Mouse (Mus musculus): ENCODE results near the gene Cyp46a1.

The Cyp46a1 gene

DNA sequence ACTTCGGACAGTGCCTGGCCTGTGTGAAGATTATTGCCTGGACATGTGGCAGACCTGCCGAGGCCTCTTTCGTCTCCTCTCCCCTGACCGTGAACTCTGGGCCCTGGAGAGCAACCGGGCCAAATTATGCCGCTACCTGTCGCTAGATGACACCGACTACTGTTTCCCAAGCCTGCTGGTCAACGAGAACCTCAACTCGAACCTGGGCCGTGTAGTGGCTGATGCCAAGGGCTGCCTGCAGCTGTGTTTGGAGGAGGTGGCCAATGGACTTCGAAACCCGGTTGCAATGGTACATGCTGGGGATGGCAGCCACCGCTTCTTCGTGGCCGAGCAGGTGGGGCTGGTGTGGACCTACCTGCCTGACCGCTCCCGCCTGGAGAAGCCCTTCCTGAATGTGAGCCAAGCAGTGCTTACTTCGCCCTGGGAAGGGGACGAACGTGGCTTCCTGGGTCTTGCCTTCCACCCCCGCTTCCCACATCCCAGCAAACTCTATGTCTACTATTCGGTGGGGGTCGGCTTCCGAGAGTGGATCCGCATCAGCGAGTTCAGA, 22.4 kb upstream of the Cyp46a1 start:
- DNase-seq, result no peak

DNA sequence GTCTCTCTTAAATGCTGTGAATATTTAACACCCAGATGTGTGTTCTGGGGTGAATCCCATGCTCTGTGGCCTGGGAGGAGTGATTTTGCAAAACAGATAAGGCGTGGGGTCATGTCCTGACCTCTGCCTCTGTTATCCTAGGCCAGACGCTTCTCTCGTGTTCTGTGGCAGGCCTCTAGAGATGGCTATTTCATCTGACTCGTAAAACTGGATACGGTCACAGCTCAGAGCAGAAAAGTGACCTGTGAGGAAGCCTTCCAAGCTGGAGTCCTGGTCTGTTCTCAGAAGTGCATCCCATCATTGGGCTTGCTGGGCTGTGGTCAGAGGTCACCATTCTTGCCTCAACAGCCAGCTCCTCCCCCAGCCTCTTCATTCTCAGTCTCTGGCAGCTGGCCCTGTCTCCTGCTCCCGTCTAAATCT, 21.7 kb upstream of the Cyp46a1 start:
- DNase-seq, result peak in 1 of 2 experiments; percentile 66

DNA sequence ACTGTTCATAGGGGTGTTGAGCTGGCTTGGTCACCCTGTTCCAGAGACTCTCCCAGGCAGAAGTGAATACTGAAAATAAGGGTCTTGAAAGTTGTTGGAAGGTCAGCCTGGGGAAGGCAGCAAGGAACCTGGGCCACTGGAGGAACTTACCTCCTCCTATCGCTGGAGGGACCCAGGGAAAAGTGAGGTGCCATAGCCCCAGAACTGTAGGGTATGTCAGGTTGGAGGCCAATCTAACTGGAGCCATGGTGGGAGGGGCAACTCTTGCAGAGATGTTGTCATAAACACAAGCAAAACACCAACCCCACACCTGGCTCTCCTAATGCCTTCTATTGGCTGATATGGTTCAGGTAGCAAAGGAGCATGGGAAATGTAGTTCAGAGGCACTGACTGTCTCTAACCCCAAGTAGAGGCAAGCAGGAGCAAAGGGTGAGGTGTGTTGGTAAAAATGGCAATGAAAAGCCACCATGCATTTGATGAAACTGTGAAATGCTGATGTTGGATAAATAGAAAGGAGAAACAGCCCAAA, 20.9 kb upstream of the Cyp46a1 start:
- no peak for DNase-seq

DNA sequence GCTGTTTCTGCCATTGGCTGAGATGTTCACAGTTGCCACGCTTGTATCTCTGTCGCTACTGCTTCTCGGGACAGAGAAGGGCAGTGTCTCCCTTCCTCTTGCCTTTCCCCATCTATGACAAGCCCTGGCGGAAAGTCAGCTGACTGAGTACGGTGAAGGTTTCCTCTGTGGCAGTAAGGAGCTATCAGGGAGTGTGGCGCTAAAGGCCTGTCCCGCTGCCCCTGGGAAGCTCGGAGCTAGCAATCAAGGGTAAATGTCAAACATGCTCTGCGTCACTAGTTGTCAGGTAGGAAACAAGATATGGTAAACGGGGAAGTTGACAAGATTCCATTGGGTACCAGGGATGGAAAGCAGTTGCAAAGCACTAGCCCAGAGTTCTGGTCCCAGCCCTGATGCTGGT, 18.4 kb upstream of the Cyp46a1 start:
- no peak for DNase-seq

DNA sequence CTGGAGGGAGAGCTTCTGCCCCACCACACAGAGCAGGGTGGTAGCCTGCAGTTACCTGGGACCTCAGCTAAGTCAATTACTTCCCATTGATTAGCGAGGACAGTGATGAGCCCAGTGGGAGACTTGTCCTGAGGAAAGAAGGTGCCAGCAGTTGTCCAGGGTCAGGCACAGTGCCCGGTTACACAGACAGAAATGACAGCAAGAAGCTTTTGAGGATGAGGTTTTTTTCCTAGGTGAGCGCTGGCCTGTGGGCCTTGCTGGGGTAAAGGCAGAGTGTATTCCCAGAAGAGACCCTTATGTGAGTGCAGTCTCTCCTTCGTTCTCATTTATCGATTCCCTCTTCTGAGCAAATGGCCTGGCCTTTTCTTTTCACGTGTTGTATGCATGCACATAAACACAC, 17.5 kb upstream of the Cyp46a1 start:
- DNase-seq, result no peak

DNA sequence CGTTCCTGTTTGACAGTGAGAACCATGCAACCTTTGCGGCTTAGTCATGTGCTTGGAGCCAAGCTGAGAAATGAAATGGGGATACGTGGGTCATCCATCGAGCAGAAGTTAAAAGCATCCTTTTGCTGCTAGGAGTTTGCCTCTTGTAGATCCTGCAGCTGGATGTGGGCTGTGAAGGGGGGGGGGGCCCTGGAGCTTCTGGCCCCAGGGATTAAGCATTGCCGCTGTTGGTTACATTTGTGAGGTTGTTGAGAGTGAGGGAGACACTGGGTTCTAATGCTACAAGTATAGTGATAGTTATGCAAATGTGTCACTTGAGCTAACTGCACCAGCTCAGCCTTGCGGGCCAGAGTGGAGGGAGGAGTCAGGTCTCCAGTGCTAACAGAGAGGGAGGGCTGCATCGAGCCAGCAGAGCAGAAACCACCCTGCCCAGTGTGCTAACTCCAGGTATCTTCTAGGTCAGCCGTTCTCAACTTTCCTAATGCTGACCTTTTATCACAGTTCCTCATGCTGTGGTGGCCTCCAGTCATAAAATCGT, 16.9 kb upstream of the Cyp46a1 start:
- no peak for DNase-seq

DNA sequence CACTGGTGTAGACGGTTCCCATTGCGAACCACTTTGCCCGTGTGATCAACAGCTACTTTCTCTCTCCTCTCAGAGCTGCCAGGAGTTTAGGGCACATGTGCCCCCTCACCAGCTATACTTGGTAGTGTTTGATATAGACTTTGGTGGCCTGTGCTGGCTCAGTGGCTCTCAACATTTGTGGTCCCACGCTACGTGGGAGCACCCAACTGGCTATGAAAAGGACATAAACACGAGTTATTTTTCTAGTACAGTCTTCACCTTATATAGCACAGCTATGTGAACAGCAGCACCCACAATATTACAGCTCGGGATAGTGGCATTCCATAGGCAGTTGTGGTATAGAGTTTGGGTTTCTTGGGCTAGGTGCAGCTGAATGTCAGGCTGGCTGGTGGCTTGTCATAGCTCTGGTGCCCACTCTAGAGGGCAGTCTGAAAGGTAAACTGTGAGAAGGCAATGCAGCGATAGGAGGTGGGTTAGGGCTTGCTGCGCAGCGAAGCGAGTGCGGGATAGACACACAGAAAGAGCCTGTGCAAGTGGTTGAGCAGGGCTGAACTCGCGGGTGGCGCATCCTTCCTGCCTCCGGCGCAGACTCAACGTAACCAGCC, 16.3 kb upstream of the Cyp46a1 start:
- DNase-seq, result no peak

DNA sequence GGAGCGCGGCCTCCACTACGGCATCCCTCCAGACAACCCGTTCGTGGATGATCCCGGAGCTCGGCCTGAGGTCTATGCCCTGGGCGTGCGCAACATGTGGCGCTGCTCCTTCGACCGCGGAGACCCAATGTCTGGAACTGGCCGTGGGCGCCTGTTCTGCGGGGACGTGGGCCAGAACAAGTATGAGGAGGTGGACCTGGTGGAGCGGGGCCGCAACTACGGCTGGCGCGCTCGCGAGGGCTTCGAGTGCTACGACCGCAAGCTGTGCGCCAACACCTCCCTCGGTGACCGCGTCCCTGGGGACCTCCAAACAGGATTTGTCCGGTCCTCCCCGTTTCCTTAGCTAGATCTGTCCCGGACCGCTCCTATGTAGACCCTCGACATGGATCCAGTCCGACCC, 15.7 kb upstream of the Cyp46a1 start:
- DNase-seq, result no peak

DNA sequence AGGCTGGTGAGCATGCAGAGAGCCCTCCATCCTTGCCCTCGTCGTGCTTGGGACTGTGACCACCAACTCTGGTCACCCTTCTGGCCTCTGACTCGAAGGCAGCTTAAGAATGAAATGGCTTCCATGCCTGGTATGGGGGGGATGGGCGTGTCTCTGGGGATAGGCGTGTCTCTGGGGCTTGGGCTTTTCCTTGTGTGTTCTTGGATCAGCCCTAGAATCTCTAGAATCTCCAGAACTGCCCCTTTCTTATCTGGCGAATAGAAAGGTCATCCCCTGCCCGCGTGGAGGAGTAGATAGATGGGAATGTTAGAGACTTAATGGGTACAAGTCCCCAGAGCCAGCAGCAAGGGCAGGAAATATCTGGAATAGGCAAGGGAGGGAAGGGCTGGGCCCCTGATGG, 14.1 kb upstream of the Cyp46a1 start:
- DNase-seq, result no peak

DNA sequence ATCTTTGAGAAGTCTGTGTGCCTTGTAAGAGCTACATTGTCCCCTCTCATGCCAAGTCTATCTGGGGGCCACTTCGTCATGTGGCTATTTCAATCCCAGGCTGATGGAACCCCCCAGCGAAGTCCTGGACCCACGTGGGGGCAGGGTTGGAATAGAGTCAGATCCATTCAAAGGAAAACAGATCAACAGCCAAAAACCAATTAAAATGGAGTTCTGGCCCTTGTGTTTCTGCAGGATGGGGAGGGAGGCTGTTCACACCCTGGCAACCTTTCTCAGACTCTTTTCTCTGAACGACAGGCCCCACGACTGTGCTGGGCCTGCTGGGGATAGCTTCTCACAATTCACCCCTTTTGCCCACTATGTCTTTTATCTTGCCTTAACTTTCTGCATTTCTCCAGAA, 7.8 kb upstream of the Cyp46a1 start:
- no peak for DNase-seq

DNA sequence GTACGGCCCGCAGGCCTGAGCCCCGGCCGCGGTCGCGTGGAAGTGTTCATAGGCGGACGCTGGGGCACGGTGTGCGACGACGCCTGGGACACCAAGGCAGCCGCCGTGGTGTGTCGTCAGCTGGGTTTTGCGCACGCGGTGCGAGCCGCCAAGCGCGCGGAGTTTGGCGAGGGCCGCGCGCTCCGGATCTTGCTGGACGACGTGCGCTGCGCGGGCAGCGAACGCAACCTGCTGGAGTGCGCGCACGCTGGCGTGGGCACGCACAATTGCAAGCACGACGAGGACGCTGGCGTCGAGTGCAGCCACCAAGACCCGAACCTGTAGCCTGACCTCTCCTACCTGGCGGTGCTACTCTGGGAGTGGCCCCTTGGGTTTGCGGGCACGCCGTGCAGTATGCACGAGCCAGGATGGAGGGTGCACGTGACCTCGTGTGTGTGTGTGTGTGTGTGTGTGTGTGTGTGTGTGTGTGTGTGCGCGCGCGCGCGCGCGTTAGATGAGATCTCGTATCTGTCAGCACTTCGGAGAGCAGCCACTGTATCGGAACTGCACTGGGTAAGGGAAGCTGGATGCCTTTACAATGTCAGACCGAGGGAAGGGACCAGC, 6.2 kb upstream of the Cyp46a1 start:
- DNase-seq, result peak; percentile 25 to 64

DNA sequence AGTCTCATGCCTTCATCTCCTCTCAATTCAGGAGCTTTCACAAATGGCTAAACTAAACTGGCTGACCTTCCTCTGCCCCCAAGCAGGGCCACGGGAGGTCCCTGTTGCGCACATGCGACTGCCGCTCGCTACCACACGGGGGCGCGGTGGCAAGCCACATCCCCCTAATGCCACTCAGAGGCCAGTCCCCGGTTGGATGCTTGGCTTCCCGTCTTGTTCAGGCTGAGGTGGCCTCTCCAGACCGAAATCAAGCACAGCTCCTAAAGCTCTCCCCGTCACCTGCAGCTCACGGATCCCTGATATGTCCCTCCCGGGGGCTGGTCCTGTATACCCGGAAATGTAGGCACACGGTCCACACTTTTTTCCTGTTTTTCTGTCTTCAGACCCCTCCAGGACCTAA, 1.1 kb upstream of the Cyp46a1 start:
- DNase-seq, result peak; percentile 92

DNA sequence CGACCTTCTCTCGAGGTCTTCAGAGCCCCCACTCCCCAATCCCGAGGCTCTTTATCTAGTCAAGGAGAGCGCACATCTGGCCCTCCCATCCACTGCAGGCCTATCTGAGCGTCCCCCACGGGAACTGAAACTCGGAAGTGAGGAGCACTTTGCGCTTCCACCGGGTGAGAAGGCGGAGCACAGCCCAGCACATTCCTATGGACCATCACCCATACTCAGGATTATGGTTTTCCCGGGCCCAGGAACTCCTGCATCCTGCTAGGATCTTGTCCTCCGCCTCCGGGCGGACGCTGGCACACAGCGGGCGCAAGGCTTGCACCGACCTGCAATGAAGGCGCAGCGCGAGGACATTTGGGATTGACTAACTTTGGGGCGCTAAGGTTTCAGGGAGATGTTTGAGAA, 699 bp upstream of the Cyp46a1 start:
- no peak for DNase-seq

DNA sequence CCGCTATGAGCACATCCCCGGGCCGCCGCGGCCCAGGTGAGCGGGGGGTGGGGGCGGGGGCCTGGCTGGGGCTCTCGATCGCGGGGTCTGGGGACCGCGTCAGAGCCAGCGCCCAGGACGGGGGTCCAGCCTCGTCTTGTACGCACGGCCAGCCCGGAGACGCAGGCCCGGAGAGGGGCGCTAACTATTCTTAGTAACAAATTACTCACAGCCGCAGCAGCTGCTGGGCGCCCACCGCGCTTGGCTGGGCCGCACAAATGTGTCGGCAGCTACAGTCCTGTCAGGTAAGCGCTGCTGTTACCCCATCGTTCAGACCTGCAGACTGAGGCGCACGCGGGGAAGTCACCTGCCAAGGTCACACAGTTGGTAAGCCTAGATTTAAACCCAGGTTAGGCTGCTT, 348 bp downstream of the Cyp46a1 start:
- DNase-seq, result no peak

DNA sequence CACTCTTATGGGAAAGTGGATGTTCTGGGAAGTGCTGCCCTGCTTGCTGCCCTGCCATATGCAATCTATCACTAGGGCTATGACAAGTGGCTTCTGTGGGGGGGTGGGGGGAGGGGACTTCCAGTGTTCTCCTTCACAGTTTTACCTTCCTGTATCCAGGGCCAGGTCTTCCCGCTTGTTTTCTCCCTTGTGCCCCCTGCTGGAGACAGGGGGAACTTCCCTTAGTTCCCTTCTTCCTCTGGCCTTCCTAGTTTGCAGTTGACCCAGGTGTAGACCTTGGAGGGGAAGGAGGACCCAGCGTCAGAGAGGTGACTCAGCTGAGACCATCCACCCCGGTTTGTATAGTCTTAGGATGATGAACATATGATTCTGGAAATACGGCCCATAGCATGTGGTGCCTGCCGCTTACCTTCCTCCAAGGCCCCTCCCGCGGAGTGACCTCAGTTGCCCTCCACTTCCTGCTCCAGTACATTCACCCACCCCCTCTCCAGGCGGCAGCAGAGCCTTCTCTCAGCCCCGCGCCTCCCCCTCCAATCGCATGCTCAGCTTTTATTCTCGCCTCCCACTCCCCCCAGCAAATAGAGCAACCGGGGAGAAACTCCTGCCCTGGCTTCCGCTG, 4.5 kb downstream of the Cyp46a1 start:
- peak in 1 of 2 experiments; percentile 48 for DNase-seq

DNA sequence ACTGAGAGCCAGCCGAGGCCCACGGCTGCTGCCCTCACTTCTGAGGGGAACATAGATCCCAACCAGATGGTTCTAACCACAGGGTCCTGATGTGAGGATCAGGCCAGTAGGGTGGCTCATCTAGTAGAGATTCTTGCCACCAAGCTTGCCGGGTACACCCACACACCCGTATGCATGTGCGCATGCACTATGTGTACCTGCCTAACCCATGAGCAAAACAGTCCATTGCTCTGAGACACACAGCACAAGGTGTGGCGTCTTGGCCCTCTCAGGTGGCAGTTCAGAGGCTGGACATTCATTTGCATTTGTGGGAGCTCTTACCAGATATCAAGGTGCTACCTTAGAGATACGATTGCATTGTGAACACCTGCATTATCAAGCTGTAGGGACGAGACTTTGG, 14.0 kb downstream of the Cyp46a1 start:
- no peak for DNase-seq

DNA sequence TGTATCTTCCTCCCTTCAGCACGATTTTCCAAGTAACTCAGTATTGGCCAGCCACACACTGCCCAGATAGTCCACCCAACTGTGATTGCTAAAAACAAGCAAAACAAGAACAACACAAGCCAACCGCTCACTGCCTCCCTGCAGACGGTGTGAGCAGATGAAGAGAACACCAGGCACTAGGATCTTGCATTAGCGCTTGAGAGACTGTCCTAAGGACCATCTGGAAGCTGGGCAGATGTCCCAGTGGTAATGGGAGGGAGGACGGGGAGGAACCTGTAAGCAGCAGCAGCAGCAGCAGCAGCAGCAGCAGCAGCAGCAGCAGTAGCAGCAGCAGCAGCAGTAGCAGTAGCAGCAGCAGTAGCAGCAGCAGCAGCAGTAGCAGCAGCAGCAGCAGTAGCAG, 14.8 kb downstream of the Cyp46a1 start:
- DNase-seq, result peak in 1 of 2 experiments; percentile 41

DNA sequence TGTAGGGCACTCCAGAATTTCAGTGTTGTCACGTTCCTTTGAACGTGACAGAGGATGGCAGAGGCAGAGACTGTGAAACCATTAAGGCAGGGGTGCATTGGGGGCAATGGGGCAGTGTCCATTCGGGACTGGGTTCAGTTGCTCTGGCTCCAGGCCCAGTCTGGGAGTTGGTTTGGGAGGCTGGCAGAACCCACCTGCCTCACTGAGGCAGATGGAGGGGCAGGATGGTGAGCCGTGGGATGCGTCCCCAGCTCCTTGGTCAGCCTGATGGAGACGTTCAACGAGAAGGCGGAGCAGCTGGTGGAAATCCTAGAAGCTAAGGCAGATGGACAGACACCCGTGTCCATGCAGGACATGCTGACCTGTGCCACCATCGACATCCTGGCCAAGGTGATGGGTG, 16.8 kb downstream of the Cyp46a1 start:
- DNase-seq, result no peak

DNA sequence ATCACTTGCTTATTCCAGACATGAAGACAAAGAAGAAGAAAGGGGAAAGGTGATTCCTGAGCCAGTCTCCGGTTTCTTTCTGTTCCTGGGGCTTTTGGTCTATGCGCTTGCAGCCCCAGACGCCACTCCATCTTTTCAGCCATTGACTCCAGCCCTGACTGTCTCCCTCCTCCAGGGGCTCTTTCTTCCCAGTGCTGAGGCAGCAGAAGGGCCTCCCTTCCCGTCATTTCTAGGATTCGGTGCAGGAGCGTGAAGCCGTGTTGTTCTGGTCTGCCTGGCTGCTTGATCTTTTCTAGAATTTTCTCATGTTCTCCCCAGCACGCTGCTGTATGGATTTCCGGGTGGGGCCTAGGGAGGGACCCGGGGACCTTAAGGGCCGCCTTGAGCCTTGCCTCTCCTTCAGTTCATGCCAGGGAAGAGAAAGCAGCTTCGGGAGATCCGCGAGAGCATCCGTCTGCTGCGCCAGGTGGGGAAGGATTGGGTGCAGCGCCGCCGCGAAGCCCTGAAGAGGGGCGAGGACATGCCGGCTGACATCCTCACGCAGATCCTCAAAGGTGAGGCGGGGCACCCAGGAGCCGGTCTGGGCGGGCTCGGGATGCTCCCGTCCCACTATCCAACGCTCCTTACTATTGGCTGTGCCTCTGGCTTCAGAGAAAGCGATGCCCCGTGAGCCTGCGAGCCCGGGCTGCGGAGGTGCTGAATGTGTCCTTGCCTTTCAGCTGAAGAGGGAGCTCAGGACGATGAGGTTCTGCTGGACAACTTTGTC, 18.4 kb downstream of the Cyp46a1 start:
- DNase-seq, result no peak

DNA sequence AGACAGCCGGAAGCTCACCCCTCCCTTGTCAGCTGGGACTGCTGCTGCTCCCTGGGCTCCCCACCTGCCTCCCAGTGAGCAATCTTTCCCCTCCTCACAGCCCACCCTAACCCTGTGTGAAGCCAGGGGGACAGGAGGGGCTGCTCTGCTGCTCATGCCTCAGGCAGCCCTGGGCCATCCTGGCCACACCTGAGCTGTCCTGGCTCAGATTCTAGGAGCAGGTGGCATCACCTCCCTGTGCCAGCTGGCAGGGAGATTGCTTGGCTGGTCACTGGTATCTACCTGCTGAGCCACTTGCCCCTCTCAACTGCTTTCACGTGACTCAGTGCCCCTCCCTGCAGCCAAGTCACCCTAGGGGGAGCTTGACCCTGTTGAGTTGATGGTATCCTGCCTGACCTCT, 20.1 kb downstream of the Cyp46a1 start:
- DNase-seq, result no peak

DNA sequence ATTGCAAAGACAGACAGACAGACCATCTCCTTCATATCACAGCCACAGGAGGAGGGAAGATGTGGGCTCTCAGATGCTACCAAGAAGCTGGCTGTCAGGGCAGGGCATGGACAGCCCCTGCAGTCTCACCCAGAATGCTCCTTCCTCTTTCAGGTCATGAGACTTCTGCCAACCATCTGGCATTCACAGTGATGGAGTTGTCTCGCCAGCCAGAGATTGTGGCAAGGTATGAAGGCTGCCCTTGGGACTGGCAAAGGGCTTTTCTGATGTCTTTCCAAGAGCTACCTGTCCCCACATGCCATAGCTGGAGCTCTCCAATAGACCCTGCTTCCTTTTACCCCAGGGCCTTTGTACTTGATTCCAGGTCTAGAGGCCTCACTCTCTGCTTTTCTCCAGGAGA, 21.1 kb downstream of the Cyp46a1 start:
- no peak for DNase-seq

DNA sequence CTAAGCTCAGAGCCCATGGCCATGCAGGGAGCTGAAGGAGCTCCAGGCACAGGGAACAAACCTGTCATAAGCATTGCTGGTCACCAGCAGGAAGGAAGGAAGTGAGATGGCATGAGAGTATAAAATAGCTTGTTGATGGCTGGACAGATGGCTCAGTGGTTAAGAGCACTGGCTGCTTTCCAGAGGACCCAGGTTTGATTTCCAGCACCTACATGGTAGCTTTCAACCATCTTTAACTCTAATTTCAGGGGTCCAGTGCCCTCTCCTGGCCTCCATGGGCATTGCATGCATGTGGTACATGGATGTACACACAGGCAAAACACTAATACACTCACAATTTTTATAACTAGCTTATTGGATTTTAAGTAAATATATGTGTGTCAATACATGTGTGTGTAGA, 21.8 kb downstream of the Cyp46a1 start:
- DNase-seq, result no peak

DNA sequence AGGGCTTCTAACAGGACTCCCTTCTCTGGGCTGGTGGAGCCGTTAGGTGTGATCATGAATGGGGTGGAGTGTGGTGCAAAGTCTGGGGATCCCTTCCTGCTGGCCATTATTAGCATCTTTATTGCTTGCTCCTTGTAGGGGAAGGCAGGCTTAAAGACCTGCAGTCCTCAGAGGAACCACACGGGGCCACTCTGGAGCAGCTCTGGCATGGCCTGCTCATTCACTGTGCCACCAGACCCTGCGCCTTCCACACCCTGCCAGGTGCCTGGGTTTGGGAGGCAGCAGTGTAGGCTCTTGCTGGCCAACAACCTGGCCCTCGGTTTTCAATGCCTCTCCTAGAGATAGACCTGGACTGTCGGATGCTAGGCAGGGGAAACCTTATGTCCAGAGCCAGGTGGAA, 29.6 kb downstream of the Cyp46a1 start:
- DNase-seq, result peak; percentile 84 to 89
